Mouse (Mus musculus): ENCODE measurements at regions not wholly inside any gene's neighbourhood (a gene's known extent, or its start where the extent isn't known, plus 50 kb on each side); places are given as distances from the start of the nearest gene placed in this dataset.

GRCm38 (mm10) chr2:11363061-11363464, 190.8 kb downstream of the Pfkfb3 start:
- Histone ChIP-seq H3K9ac (no peak overlapping the region), H3K27ac (replicated peaks) (no peak overlapping the region)
- 61% methylated on average over 5 of the region's 5 CpGs for WGBS (ENCODE audit: insufficient replicate concordance)

GRCm38 (mm10) chr2:11362205-11362994, 190.5 kb downstream of the Prkcq start:
- Histone ChIP-seq H3K4me1 (replicated peaks) (0 out of 2 replicates have a peak, but pooled peaks cover 4% of the 10 kb centered on the region), H3K27ac (replicated peaks) (no peak overlapping the region), H3K4me2 (no peak overlapping the region), H3K9me3 (replicated peaks) (no peaks in the 10 kb centered on the region), H3K27me3 (no peaks in the 10 kb centered on the region), H3K4me3 (replicated peaks) (no peak overlapping the region), H3K9ac (no peak overlapping the region), H3K36me3 (replicated peaks) (no peaks in the 10 kb centered on the region)
- no peak for ATAC-seq (ENCODE audit: insufficient read depth)
- WGBS (ENCODE audit: insufficient replicate concordance): 61% methylated on average over 8 of the region's 8 CpGs

More at GRCm38 (mm10) chr2:11363061-11363464, 190.8 kb downstream of the Pfkfb3 start:
- Histone ChIP-seq H3K36me3 (replicated peaks) (no peaks in the 10 kb centered on the region), H3K4me2 (no peak overlapping the region), H3K27me3 (no peaks in the 10 kb centered on the region), H3K4me1 (replicated peaks) (0 out of 2 replicates have a peak, but pooled peaks cover 4% of the 10 kb centered on the region), H3K4me3 (replicated peaks) (no peak overlapping the region), H3K9me3 (replicated peaks) (no peaks in the 10 kb centered on the region)
- ATAC-seq (ENCODE audit: insufficient read depth): no peak

GRCm38 (mm10) chr2:11359280-11359679, 187.4 kb downstream of the Prkcq start:
- H3K4me1 ChIP-seq (replicated peaks): 0 out of 2 replicates have a peak, but pooled peaks cover 4% of the 10 kb centered on the region
- H3K4me3 ChIP-seq (replicated peaks): no peak overlapping the region
- H3K9me3 ChIP-seq (replicated peaks): no peaks in the 10 kb centered on the region
- no peak overlapping the region for H3K27ac ChIP-seq (replicated peaks)
- no peaks in the 10 kb centered on the region for H3K36me3 ChIP-seq (replicated peaks)
- H3K9ac ChIP-seq: no peak overlapping the region
- WGBS (ENCODE audit: insufficient replicate concordance): 62% methylated on average over 4 of the region's 4 CpGs
- H3K4me2 ChIP-seq: no peak overlapping the region
- ATAC-seq (ENCODE audit: insufficient read depth): no peak
- no peaks in the 10 kb centered on the region for H3K27me3 ChIP-seq

GRCm38 (mm10) chr2:11356714-11357113, 184.8 kb downstream of the Prkcq start:
- H3K9me3 ChIP-seq (replicated peaks): no peaks in the 10 kb centered on the region

GRCm38 (mm10) chr2:11355594-11355993, 183.7 kb downstream of the Prkcq start:
- 84% methylated on average over 5 of the region's 5 CpGs for WGBS (ENCODE audit: insufficient replicate concordance)
- H3K36me3 ChIP-seq (replicated peaks): no peaks in the 10 kb centered on the region
- H3K27ac ChIP-seq (replicated peaks): no peak overlapping the region
- H3K4me2 ChIP-seq: no peak overlapping the region
- H3K27me3 ChIP-seq: no peaks in the 10 kb centered on the region
- no peaks in the 10 kb centered on the region for H3K9me3 ChIP-seq (replicated peaks)
- H3K4me3 ChIP-seq (replicated peaks): no peak overlapping the region
- 0 out of 2 replicates have a peak, but pooled peaks cover 4% of the 10 kb centered on the region for H3K4me1 ChIP-seq (replicated peaks)
- ATAC-seq (ENCODE audit: insufficient read depth): no peak
- H3K9ac ChIP-seq: no peak overlapping the region

More at GRCm38 (mm10) chr2:11356714-11357113, 184.8 kb downstream of the Prkcq start:
- no peak overlapping the region for H3K4me2 ChIP-seq
- H3K4me1 ChIP-seq (replicated peaks): 0 out of 2 replicates have a peak, but pooled peaks cover 4% of the 10 kb centered on the region
- no peak overlapping the region for H3K4me3 ChIP-seq (replicated peaks)
- 46% methylated on average over 5 of the region's 5 CpGs for WGBS (ENCODE audit: insufficient replicate concordance)
- H3K27me3 ChIP-seq: no peaks in the 10 kb centered on the region
- no peaks in the 10 kb centered on the region for H3K36me3 ChIP-seq (replicated peaks)
- no peak overlapping the region for H3K27ac ChIP-seq (replicated peaks)
- H3K9ac ChIP-seq: no peak overlapping the region
- no peak for ATAC-seq (ENCODE audit: insufficient read depth)

All from liver, embryonic 15.5 days (tissue).